In the genomic region with DNA sequence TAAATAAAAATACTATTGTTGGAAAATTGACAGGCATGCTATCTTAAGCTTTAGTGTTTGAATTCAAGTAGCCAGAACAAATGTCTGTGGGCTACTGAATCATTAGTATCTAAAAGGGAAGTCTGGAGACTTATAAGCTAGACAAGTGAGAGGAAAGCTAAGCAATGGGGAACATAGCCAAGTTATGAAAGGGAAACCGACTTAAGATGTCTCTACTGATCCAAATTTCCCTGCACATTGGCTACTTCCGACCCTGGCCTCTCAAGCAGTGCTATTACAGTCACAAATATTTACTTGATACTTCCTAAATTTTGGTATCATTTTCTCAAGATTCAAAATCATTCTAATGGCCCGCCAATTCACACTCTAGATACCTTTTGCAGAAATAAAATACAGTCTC, we compare ENCODE assay signal across 15 mouse cellular contexts.
"Had no signal": no experiment of that assay in that cellular context is flagged by ENCODE, and none has a peak within 500 bp of the region (broad histone marks: within the 10 kb centered on the region; RNA-seq: fewer than 3 reads in every experiment).

No protein-coding gene starts in this region.

- H3K27ac ChIP-seq: limb, embryonic 12.5 days; limb, embryonic 15.5 days; liver, embryonic 13.5 days; midbrain, embryonic 10.5 days had no signal

- H3K4me1 ChIP-seq: limb, embryonic 12.5 days; limb, embryonic 15.5 days; liver, embryonic 13.5 days; megakaryocyte, embryonic 14.5 days; midbrain, embryonic 10.5 days had no signal

- H3K27me3 ChIP-seq: limb, embryonic 12.5 days; limb, embryonic 15.5 days; liver, embryonic 13.5 days had no signal

- H3K9me3 ChIP-seq: limb, embryonic 12.5 days; limb, embryonic 15.5 days; liver, embryonic 13.5 days; megakaryocyte, embryonic 14.5 days; midbrain, embryonic 10.5 days had no signal

- H3K4me3 ChIP-seq: limb, embryonic 12.5 days; limb, embryonic 15.5 days; liver, embryonic 13.5 days; megakaryocyte, embryonic 14.5 days; midbrain, embryonic 10.5 days had no signal

- H3K36me3 ChIP-seq: limb, embryonic 12.5 days; limb, embryonic 15.5 days; liver, embryonic 13.5 days; midbrain, embryonic 10.5 days had no signal

- DNase-seq: kidney, adult 18-20 months; kidney, adult 9 months; kidney, postnatal 14 days; kidney, postnatal 4 days; left cerebral cortex, postnatal 4 days; liver, embryonic 13.5 days; midbrain, embryonic 14.5 days; right cerebral cortex, postnatal 4 days; thymus, adult 18-20 months; thymus, postnatal 36 days had no signal

- H3K4me2 ChIP-seq: limb, embryonic 12.5 days; limb, embryonic 15.5 days; liver, embryonic 13.5 days; lung, embryonic 14.5 days had no signal

- H3K9ac ChIP-seq: limb, embryonic 12.5 days; limb, embryonic 15.5 days; liver, embryonic 13.5 days; lung, embryonic 14.5 days had no signal
